Mouse (Mus musculus) G1E (cell line): Measurements from ENCODE around the gene Tmcc3.

Experiments
- CTCF ChIP-seq: IDR thresholded peaks from 2 replicates; pipeline ENCODE4 v1.5.1; 2012; ENCODE audit warnings: low read depth, low read length, inconsistent platforms, mixed read lengths
- GATA1 ChIP-seq: IDR thresholded peaks from 2 replicates; pipeline ENCODE4 v1.6.1; 2012; ENCODE audit warnings: borderline replicate concordance, low read length, inconsistent platforms, mixed read lengths
- GATA2 ChIP-seq: IDR thresholded peaks from 2 replicates; pipeline ENCODE4 v1.6.1; 2012; ENCODE audit warnings: low read depth, low read length, inconsistent platforms, borderline replicate concordance
- POLR2AphosphoS5 ChIP-seq: IDR thresholded peaks from 2 replicates; pipeline ENCODE4 v1.6.1; 2012; ENCODE audit warnings: low read depth, low read length, inconsistent platforms; ENCODE audit not compliant: insufficient replicate concordance

GRCm38 (mm10) chr10:94430566-94430965, 118.8 kb downstream of the Tmcc3 start:
- TF ChIP-seq CTCF (no peak), GATA1 (no peak), GATA2 (no peak), POLR2AphosphoS5 (no peak)
